Mouse (Mus musculus) kidney, adult 2 months (tissue): ENCODE measurements around the gene Nmnat3. TPM values are rescaled to one million over a fixed set of nuclear protein-coding genes. Genes with fewer than 3 reads are reported as not detected.

Source experiments
- DNase-seq: peaks from one replicate; pipeline ENCODE4 v3.0.0; 2021
- H3K27ac ChIP-seq: fragments of 200-500 bp; 2 replicates; pipeline ENCODE4 v1.5.1; 2012; ENCODE audit warnings: low read depth, low read length, control low read depth, inconsistent platforms; ENCODE audit not compliant: insufficient read depth
- H3K27me3 ChIP-seq: fragments of 200-500 bp; replicated peaks from 2 replicates; pipeline ENCODE4 v1.6.1; 2012; ENCODE audit warnings: mild to moderate bottlenecking, moderate library complexity, low read length, inconsistent platforms; ENCODE audit not compliant: control insufficient read depth, insufficient read depth
- H3K36me3 ChIP-seq: fragments of 200-500 bp; 2 replicates; pipeline ENCODE4 v1.6.1; 2012; ENCODE audit warnings: mild to moderate bottlenecking, moderate library complexity, low read length, inconsistent platforms; ENCODE audit not compliant: control insufficient read depth, insufficient read depth
- H3K4me1 ChIP-seq: fragments of 200-500 bp; 2 replicates; pipeline ENCODE4 v1.6.1; 2011; ENCODE audit warnings: low read length; ENCODE audit not compliant: control insufficient read depth, insufficient read depth
- H3K4me3 ChIP-seq: fragments of 200-500 bp; 2 replicates; pipeline ENCODE4 v1.5.1; 2011; ENCODE audit warnings: mild to moderate bottlenecking, low read depth, low read length, control low read depth; ENCODE audit not compliant: insufficient read depth
- CTCF ChIP-seq: fragments of 200-500 bp; conservative IDR thresholded peaks from 2 replicates; pipeline ENCODE4 v1.5.1; 2011; ENCODE audit warnings: low read depth, mild to moderate bottlenecking, control low read depth, low read length, moderate library complexity, mixed read lengths; ENCODE audit not compliant: insufficient read depth, insufficient read length
- POLR2A ChIP-seq: fragments of 200-500 bp; IDR thresholded peaks from one replicate; pipeline ENCODE4 v1.6.1; 2011; ENCODE audit warnings: low read depth, low read length, control low read depth
- WGBS: fragments of 180-500 bp; shearing (Covaris S2); methylation state at CpG from one replicate; pipeline ENCODE4 v1.1.7; 2018; 5-methylcytosine and 5-hydroxymethylcytosine counted together
- polyA plus RNA-seq: library from polyadenylated mRNA; depleted of rRNA; stranded (reverse); fragments of >200 nt; gene quantifications from 2 replicates; pipeline ENCODE4 v1.2.3, GENCODE M21; 2012

The Nmnat3 gene
- polyA plus RNA-seq, 1 experiment = 27.7 TPM

DNA sequence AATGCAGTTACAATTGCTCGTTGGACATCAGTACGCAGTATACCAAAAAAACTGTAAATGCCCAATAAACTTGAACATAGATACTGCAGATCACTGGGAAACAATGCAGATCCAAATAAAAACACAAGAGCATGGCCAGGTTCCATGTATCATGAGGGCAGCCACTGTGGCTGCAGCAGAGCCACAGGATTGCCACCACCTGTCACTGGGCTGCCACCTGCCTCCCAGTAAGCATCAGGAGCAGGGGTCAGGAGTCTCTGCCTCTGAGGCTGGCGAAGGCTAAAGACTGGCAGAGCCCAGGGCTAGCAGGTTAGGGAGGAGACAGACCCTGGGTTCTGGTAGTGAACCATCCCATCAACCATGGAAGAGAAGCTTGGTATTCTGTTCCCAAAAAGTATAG, 67.7 kb downstream of the Nmnat3 start:
- H3K4me3 ChIP-seq = no peak overlapping the region
- no peaks in the 10 kb centered on the region for H3K4me1 ChIP-seq
- TF ChIP-seq POLR2A (no peak), CTCF (no peak)
- no peaks in the 10 kb centered on the region for H3K36me3 ChIP-seq
- no peaks in the 10 kb centered on the region for H3K27me3 ChIP-seq
- WGBS = 93% methylated on average over 3 of the region's 3 CpGs
- DNase-seq = no peak
- no peak overlapping the region for H3K27ac ChIP-seq

- 64% methylated on average over 3 of the region's 3 CpGs for WGBS
- no peaks in the 10 kb centered on the region for H3K4me1 ChIP-seq
- no peaks in the 10 kb centered on the region for H3K27me3 ChIP-seq
- no peak overlapping the region for H3K4me3 ChIP-seq
- TF ChIP-seq CTCF (no peak), POLR2A (no peak)
- DNase-seq = no peak
- H3K36me3 ChIP-seq = no peaks in the 10 kb centered on the region
- no peak overlapping the region for H3K27ac ChIP-seq
Measured at GRCm38 (mm10) chr9:98361047-98361446, 73.8 kb downstream of the Nmnat3 start.

- H3K36me3 ChIP-seq = no peaks in the 10 kb centered on the region
- H3K4me1 ChIP-seq = no peaks in the 10 kb centered on the region
- no peaks in the 10 kb centered on the region for H3K27me3 ChIP-seq
- H3K4me3 ChIP-seq = no peak overlapping the region
- TF ChIP-seq POLR2A (no peak), CTCF (no peak)
- H3K27ac ChIP-seq = no peak overlapping the region
- 36% methylated on average over 8 of the region's 8 CpGs for WGBS
- DNase-seq = no peak
Measured at GRCm38 (mm10) chr9:98366075-98366474, 78.8 kb downstream of the Nmnat3 start.

DNA sequence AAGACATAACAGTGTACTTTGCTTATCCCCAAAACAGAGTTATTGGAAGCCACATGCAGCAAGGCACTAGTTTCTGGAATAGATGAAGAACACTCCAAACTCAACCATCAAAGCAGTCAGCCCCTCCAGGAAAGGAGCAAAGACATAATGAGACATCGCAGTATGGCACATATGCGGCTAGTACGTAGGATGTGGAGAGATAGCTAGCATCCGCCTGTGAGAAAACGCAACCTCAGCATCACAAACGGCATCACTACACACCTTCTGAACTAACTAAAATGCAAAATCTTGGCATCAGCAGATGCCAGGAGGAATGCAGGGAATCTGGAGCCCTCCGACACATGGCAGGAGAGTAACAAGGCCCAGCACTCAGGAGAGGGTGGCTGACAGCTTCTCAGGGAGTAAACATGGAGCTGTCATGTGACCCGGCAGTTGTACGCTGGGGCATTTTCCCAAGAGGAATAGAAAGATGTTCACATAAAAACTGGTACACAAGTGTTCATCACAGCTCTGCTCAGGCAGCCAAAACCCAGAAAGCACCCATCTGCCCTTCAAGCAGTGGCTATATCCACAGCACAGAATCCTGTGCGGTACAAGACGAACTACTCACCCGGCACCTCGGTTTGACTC, 80.2 kb downstream of the Nmnat3 start:
- WGBS = 91% methylated on average over 13 of the region's 13 CpGs
- no peak for DNase-seq
- no peak overlapping the region for H3K4me3 ChIP-seq
- H3K27ac ChIP-seq = no peak overlapping the region
- no peaks in the 10 kb centered on the region for H3K27me3 ChIP-seq
- TF ChIP-seq CTCF = no peak
- no peak for TF ChIP-seq POLR2A
- no peaks in the 10 kb centered on the region for H3K4me1 ChIP-seq
- no peaks in the 10 kb centered on the region for H3K36me3 ChIP-seq

- Histone ChIP-seq H3K36me3 (no peaks in the 10 kb centered on the region), H3K27me3 (no peaks in the 10 kb centered on the region), H3K4me3 (no peak overlapping the region), H3K4me1 (no peaks in the 10 kb centered on the region), H3K27ac (no peak overlapping the region)
- 66% methylated on average over 8 of the region's 8 CpGs for WGBS
- TF ChIP-seq CTCF = no peak
- TF ChIP-seq POLR2A = no peak
- no peak for DNase-seq
Measured at GRCm38 (mm10) chr9:98369707-98370106, 82.5 kb downstream of the Nmnat3 start.

DNA sequence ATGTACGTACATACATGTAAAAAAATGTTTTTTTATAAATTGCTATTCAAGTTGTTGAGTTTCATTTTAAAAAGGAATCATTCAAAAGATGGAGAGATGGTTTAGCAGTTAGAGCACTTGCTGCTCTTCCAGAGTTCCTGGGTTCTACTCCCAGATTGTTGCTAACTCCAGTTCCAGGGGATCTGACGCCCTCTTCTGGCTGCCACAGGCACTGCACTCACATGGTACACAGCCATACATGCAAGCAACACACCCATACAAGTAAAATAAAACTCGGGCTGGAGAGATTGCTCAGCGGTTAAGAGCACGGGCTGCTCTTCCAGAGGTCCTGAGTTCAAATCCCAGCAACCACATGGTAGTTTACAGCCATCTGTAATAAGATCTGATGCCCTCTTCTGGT, 86.1 kb downstream of the Nmnat3 start:
- no peaks in the 10 kb centered on the region for H3K27me3 ChIP-seq
- 0 out of 2 replicates have a peak, but pooled peaks have one; percentile 17 for TF ChIP-seq CTCF
- no peak for TF ChIP-seq POLR2A
- H3K4me1 ChIP-seq = 0 out of 2 replicates have a peak, but pooled peaks cover 2% of the 10 kb centered on the region
- no peak overlapping the region for H3K27ac ChIP-seq
- 95% methylated on average over 5 of the region's 5 CpGs for WGBS
- H3K4me3 ChIP-seq = no peak overlapping the region
- peak; percentile 5 for DNase-seq
- no peaks in the 10 kb centered on the region for H3K36me3 ChIP-seq

DNA sequence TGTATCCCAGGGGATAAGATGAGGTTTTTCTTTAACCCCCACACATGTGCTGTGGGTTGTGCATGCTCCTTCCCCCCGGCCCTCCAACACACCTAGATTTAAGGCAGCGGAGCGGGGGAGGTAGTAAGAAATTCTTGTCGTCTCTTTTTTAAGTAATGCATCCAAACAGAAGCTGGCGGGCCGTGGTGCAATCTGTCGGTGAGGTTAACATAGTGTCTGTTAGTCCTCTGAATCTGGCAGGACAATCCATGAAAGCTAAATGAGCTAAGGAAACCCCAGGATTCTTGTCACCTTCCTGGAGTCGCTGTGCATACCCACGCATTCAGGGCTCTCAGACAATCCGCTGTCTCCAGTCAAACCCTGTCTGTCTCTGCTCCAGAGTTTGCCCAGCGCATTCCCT, 87.7 kb downstream of the Nmnat3 start:
- H3K27ac ChIP-seq = no peak overlapping the region
- WGBS = 67% methylated on average over 11 of the region's 11 CpGs
- TF ChIP-seq CTCF = no peak
- TF ChIP-seq POLR2A = no peak

More for the DNA sequence above, 87.7 kb downstream of the Nmnat3 start:
- no peak for DNase-seq
- Histone ChIP-seq H3K27me3 (no peaks in the 10 kb centered on the region), H3K36me3 (no peaks in the 10 kb centered on the region), H3K4me3 (no peak overlapping the region), H3K4me1 (0 out of 2 replicates have a peak, but pooled peaks cover 2% of the 10 kb centered on the region)
